Mouse (Mus musculus) E14TG2a.4 (cell line): ENCODE data around the gene Olfr482.

Experiments used
- CTCF ChIP-seq: conservative IDR thresholded peaks from 2 replicates; pipeline ENCODE4 v1.5.1; 2014; ENCODE audit warnings: low read length
- NANOG ChIP-seq: IDR thresholded peaks from 2 replicates; pipeline ENCODE4 v1.6.1; 2014; ENCODE audit warnings: borderline replicate concordance, low read length, mixed read lengths

DNA sequence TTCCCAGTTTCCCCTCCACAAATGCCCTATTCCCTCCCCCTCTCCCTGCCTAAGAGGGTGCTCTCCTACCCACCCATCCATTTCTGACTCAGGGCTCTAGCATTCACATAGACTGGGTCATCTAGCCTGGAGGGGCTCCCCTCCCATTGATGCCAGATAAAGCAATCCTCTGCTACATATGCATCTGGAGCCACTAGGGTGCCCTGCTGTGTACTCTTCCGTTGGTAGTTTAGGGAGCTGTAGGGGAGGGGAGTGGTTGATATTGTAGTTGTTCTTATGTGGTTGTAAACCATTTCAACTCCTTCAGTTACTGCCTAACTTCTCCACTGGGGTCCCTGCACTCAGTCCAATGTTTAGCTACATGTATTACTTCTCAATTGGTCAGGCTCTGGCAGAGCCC is 23.3 kb upstream of the Olfr482 start:
- TF ChIP-seq CTCF (no peak), NANOG (peak; percentile 30; the same call in 1 of the 2 replicates)
